In the genomic region with DNA sequence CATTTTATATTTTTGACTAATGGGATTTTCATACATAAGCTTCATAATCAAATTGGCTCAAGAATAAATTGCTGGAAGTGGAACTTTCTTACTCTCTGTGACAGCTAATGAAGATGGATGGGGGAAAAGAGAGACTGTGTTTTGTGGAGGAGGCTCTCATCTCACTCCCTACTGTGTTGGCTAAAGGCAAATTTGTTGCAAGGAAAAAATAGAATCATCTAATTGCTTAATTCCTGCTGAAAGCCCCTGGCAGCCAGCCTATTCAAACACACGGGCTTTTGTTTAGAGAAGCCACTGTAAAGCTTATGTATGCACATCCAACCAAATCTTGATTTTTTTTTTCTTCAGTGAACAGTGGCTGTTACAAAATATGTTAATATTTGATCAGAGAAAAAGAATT, we compare ENCODE assay signal across 10 mouse cellular contexts.
DNase-seq lines count a peak whose midpoint lies in the region; ATAC-seq and TF ChIP-seq lines count a peak whose summit lies in the region.
"Had no signal": no experiment of that assay in that cellular context is flagged by ENCODE, and none has a peak within 500 bp of the region (broad histone marks: within the 10 kb centered on the region; RNA-seq: fewer than 3 reads in every experiment).

No protein-coding gene starts in this region.

- H3K36me3 ChIP-seq in hindbrain, embryonic 11.5 days (ENCODE audit: control insufficient read depth, insufficient read depth, low read length): no peaks in the 10 kb centered on the region
- no peaks in the 10 kb centered on the region for H3K36me3 ChIP-seq in hindbrain, embryonic 10.5 days
- H3K36me3 ChIP-seq in midbrain, embryonic 15.5 days (replicated peaks): no peaks in the 10 kb centered on the region
- H3K36me3 ChIP-seq in midbrain, embryonic 11.5 days (ENCODE audit: control insufficient read depth, insufficient read depth, low read length): no peaks in the 10 kb centered on the region

- no peak overlapping the region for H3K27ac ChIP-seq in hindbrain, embryonic 11.5 days (ENCODE audit: low read depth, low read length)
- H3K27ac ChIP-seq in hindbrain, embryonic 10.5 days: no peak overlapping the region
- H3K27ac ChIP-seq in midbrain, embryonic 15.5 days: no peak overlapping the region
- no peak overlapping the region for H3K27ac ChIP-seq in midbrain, embryonic 11.5 days (ENCODE audit: low read depth, low read length)
- H3K27ac ChIP-seq in layer of hippocampus, adult 2 months: no peak overlapping the region
- H3K27ac ChIP-seq: gastrocnemius, adult 2 months had no signal

- 10% methylated on average over 1 of the region's 1 CpGs for WGBS in hindbrain, embryonic 11.5 days
- 14% methylated on average over 1 of the region's 1 CpGs for WGBS in hindbrain, embryonic 10.5 days
- WGBS in midbrain, embryonic 15.5 days: 7% methylated on average over 1 of the region's 1 CpGs
- WGBS in midbrain, embryonic 11.5 days: 18% methylated on average over 1 of the region's 1 CpGs

- no peaks in the 10 kb centered on the region for H3K9me3 ChIP-seq in hindbrain, embryonic 11.5 days (ENCODE audit: control insufficient read depth, low read length)
- H3K9me3 ChIP-seq in hindbrain, embryonic 10.5 days: no peaks in the 10 kb centered on the region
- H3K9me3 ChIP-seq in midbrain, embryonic 15.5 days: no peaks in the 10 kb centered on the region
- no peaks in the 10 kb centered on the region for H3K9me3 ChIP-seq in midbrain, embryonic 11.5 days (ENCODE audit: control insufficient read depth, low read length)

- H3K4me2 ChIP-seq in hindbrain, embryonic 11.5 days (replicated peaks; ENCODE audit: low read depth, low read length): no peak overlapping the region
- no peak overlapping the region for H3K4me2 ChIP-seq in midbrain, embryonic 15.5 days
- H3K4me2 ChIP-seq in midbrain, embryonic 11.5 days: no peak overlapping the region

- H3K4me1 ChIP-seq in hindbrain, embryonic 11.5 days (replicated peaks; ENCODE audit: control insufficient read depth, insufficient read depth, low read length): no peaks in the 10 kb centered on the region
- H3K4me1 ChIP-seq in hindbrain, embryonic 10.5 days (replicated peaks): no peaks in the 10 kb centered on the region; the same call in 1 of the 2 replicates
- H3K4me1 ChIP-seq in midbrain, embryonic 15.5 days: peaks cover 11% of the 10 kb centered on the region
- H3K4me1 ChIP-seq in midbrain, embryonic 11.5 days (ENCODE audit: control insufficient read depth, insufficient read depth, low read length): peaks cover 5% of the 10 kb centered on the region; the same call in 1 of the 2 replicates

- no peak overlapping the region for H3K9ac ChIP-seq in hindbrain, embryonic 11.5 days (ENCODE audit: low read depth, low read length)
- H3K9ac ChIP-seq in midbrain, embryonic 15.5 days: no peak overlapping the region
- H3K9ac ChIP-seq in midbrain, embryonic 11.5 days (ENCODE audit: low read length): no peak overlapping the region

- ATAC-seq in hindbrain, embryonic 11.5 days (ENCODE audit: low FRiP score): peak; percentile 55
- ATAC-seq in midbrain, embryonic 15.5 days (replicated peaks): peak; percentile 61; the same call in 1 of the 2 replicates
- ATAC-seq in midbrain, embryonic 11.5 days (ENCODE audit: low FRiP score): no peak

- DNase-seq in hindbrain, embryonic 11.5 days (ENCODE audit: low spot score): peak; percentile 33
- no peak for DNase-seq in hindbrain, embryonic 10.5 days (ENCODE audit: low spot score)
- DNase-seq in midbrain, embryonic 11.5 days (ENCODE audit: low spot score, missing footprints): no peak
- DNase-seq in layer of hippocampus, adult 2 months (ENCODE audit: low spot score in 2 of 2): peak; percentile 36 to 55
- DNase-seq in testis, postnatal 14 days (ENCODE audit: low spot score): peak; percentile 41
- DNase-seq in gastrocnemius, adult 8-10 months (ENCODE audit: low spot score in 2 of 2): no peak
- DNase-seq in urinary bladder, postnatal 25 days (ENCODE audit: low spot score): no peak
- DNase-seq: gastrocnemius, adult 2 months; liver had no signal

- no peak overlapping the region for H3K4me3 ChIP-seq in hindbrain, embryonic 11.5 days (ENCODE audit: low read depth, low read length)
- no peak overlapping the region for H3K4me3 ChIP-seq in hindbrain, embryonic 10.5 days
- H3K4me3 ChIP-seq in midbrain, embryonic 15.5 days: no peak overlapping the region
- no peak overlapping the region for H3K4me3 ChIP-seq in midbrain, embryonic 11.5 days (ENCODE audit: low read depth, low read length)
- no peak overlapping the region for H3K4me3 ChIP-seq in layer of hippocampus, adult 2 months
- H3K4me3 ChIP-seq: gastrocnemius, adult 2 months had no signal

- no peak for TF ChIP-seq CTCF in layer of hippocampus, adult 2 months (conservative IDR thresholded peaks at IDR 0.05)

- no peaks in the 10 kb centered on the region for H3K27me3 ChIP-seq in hindbrain, embryonic 11.5 days (ENCODE audit: control insufficient read depth, insufficient read depth, low read length)
- no peaks in the 10 kb centered on the region for H3K27me3 ChIP-seq in hindbrain, embryonic 10.5 days (ENCODE audit: insufficient read depth, poor library complexity, severe bottlenecking)
- H3K27me3 ChIP-seq in midbrain, embryonic 15.5 days (replicated peaks): 0 out of 2 replicates have a peak, but pooled peaks cover 5% of the 10 kb centered on the region
- no peaks in the 10 kb centered on the region for H3K27me3 ChIP-seq in midbrain, embryonic 11.5 days (ENCODE audit: control insufficient read depth, insufficient read depth, low read length)

Comparison
In these comparisons a context has a peak if more than half of its experiments do, and no peak if none do; other contexts are left out.
1. DNase-seq: peak in hindbrain, embryonic 11.5 days (single experiment), layer of hippocampus, adult 2 months (2 of 2) and testis, postnatal 14 days (single experiment); none in hindbrain, embryonic 10.5 days (single experiment), midbrain, embryonic 11.5 days (single experiment), gastrocnemius, adult 8-10 months (0 of 2) and urinary bladder, postnatal 25 days (single experiment).